Mouse (Mus musculus) G1E (cell line): ENCODE measurements around the gene Cym.

Experiments
- CTCF ChIP-seq: IDR thresholded peaks from 2 replicates; pipeline ENCODE4 v1.5.1; 2012; ENCODE audit warnings: low read depth, low read length, inconsistent platforms, mixed read lengths
- GATA1 ChIP-seq: IDR thresholded peaks from 2 replicates; pipeline ENCODE4 v1.6.1; 2012; ENCODE audit warnings: borderline replicate concordance, low read length, inconsistent platforms, mixed read lengths
- POLR2AphosphoS5 ChIP-seq: IDR thresholded peaks from 2 replicates; pipeline ENCODE4 v1.6.1; 2012; ENCODE audit warnings: low read depth, low read length, inconsistent platforms; ENCODE audit not compliant: insufficient replicate concordance
- TAL1 ChIP-seq: conservative IDR thresholded peaks from 2 replicates; pipeline ENCODE4 v1.6.1; 2012; ENCODE audit warnings: low read depth, low read length, inconsistent platforms, mixed read lengths

GRCm38 (mm10) chr3:107182756-107183155 lies 38.8 kb downstream of the Cym start, which contains the start of gene Kcna10:
- TF ChIP-seq CTCF: no peak
- no peak for TF ChIP-seq POLR2AphosphoS5
- no peak for TF ChIP-seq GATA1
- no peak for TF ChIP-seq TAL1
